Mouse (Mus musculus) bone marrow macrophage, adult 2 months (primary cell): ENCODE data around the gene Plch2. TPM values are rescaled to one million over a fixed set of nuclear protein-coding genes. Genes with fewer than 3 reads are reported as not detected.

Experiments
- H3K27ac ChIP-seq: 2 replicates; pipeline ENCODE4 v1.5.1; 2012; ENCODE audit warnings: low read depth, low read length; ENCODE audit not compliant: insufficient read depth
- H3K4me1 ChIP-seq: 2 replicates; pipeline ENCODE4 v1.6.1; 2012; ENCODE audit warnings: low read length; ENCODE audit not compliant: control insufficient read depth, insufficient read depth
- H3K4me3 ChIP-seq: 2 replicates; pipeline ENCODE4 v1.5.1; 2012; ENCODE audit warnings: mild to moderate bottlenecking, low read length, moderate library complexity; ENCODE audit not compliant: insufficient read depth
- CTCF ChIP-seq: IDR thresholded peaks from 2 replicates; pipeline ENCODE4 v1.5.1; 2012; ENCODE audit warnings: low read depth, mild to moderate bottlenecking, low read length, moderate library complexity
- POLR2A ChIP-seq: IDR thresholded peaks from 2 replicates; pipeline ENCODE4 v1.6.1; 2012; ENCODE audit warnings: mild to moderate bottlenecking, low read depth, low read length, borderline replicate concordance
- polyA plus RNA-seq: library from polyadenylated mRNA; stranded (reverse); fragments of >200 nt; gene quantifications from 2 replicates; pipeline ENCODE4 v1.2.4, GENCODE M21; 2012; ENCODE audit not compliant: missing spikeins, insufficient read depth, insufficient read length

Plch2 gene
- polyA plus RNA-seq, 1 experiment: not detected

DNA sequence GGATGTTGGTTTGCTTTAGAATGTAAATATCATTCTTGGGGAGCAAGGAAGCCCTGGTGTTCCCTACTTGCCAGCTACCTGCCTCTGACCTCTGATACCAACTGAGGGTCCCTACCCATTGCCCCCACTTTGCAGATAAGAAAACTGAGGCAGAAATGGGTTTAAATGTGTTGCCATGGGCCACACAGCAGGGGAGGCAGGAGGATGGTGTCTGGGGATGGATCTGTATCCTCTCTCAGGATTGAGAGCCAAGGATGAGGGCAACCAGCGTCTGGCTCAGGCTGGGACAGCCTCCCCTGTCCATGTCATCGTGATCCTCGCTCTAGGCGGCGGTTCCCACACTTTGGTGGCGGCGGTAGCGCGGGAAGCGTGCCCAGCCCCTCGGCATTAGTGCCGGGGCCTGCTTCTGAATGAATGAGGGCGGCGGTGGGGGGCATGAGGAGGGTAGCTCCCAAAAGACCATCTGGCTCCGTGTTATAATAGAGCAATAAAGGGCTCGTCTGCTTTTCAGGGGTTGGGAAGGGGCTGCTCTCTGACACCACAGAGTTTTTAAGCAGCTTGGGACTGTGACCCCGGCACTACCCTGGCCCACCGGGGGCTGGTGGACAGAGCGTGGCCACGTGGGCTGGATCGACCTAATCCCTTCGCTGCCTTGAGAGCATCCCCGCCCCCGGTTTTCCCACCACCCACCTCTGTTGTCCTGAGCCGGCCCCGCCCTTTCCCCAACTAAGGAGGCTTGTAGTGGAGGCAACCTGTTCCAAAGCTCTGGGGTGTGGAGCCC lies 103.9 kb downstream of the Plch2 start:
- Histone ChIP-seq H3K27ac (no peak overlapping the region), H3K4me1 (no peaks in the 10 kb centered on the region), H3K4me3 (no peak overlapping the region)
- TF ChIP-seq CTCF (no peak), POLR2A (no peak)

DNA sequence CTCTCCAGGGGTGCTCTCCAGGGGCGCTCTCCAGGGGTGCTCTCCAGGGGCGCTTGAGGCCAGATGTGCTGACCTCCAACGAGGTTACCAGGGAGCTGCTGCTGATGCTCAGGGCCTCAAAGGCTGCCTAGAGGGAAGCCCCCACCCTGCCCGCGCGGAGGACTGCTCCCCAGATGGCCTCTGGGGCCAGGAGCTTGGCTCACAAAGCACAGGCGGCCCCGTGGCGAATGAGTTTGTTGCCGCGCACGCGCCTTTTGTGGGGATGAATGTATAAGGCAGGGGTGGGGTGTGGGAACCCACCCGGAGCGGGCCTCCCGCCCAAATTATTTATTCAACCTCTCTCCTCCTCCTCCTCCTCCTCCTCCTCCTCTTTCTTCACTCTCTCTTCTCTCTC lies 107.0 kb downstream of the Plch2 start:
- no peak for TF ChIP-seq CTCF
- TF ChIP-seq POLR2A: no peak
- Histone ChIP-seq H3K4me3 (no peak overlapping the region), H3K4me1 (no peaks in the 10 kb centered on the region), H3K27ac (no peak overlapping the region)

DNA sequence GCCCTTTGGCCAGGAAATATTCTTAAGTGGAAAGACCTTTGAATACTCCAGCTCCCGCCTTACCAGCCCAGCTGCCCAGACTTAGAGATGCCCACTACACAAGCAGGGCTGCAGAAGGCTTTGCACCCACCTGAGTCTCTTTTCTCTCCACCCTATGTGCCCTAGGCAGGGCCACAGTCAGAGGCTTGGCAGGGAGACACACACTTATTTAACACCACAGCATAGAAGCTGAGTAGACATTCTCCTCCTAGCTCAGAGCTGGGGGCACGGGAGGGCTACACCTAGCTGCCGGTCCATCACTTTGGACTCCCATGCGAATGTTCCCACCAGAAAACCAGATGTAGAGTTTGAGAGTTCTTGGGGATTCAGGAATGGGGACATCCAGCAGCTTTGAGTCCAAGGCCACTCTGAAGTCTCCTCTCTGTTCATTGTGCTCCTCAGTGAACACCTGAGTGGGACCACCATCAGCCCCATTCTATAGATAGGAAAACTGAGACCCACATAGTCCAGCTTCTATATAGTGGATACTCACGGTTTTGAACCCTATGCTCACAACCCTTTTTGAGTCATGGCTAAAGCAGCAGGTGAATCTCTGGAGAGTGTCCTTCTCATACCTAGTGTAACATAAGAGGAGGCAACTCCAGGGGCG lies 107.5 kb downstream of the Plch2 start:
- H3K4me3 ChIP-seq: no peak overlapping the region
- H3K4me1 ChIP-seq: no peaks in the 10 kb centered on the region
- TF ChIP-seq POLR2A (no peak), CTCF (no peak)
- H3K27ac ChIP-seq: no peak overlapping the region

DNA sequence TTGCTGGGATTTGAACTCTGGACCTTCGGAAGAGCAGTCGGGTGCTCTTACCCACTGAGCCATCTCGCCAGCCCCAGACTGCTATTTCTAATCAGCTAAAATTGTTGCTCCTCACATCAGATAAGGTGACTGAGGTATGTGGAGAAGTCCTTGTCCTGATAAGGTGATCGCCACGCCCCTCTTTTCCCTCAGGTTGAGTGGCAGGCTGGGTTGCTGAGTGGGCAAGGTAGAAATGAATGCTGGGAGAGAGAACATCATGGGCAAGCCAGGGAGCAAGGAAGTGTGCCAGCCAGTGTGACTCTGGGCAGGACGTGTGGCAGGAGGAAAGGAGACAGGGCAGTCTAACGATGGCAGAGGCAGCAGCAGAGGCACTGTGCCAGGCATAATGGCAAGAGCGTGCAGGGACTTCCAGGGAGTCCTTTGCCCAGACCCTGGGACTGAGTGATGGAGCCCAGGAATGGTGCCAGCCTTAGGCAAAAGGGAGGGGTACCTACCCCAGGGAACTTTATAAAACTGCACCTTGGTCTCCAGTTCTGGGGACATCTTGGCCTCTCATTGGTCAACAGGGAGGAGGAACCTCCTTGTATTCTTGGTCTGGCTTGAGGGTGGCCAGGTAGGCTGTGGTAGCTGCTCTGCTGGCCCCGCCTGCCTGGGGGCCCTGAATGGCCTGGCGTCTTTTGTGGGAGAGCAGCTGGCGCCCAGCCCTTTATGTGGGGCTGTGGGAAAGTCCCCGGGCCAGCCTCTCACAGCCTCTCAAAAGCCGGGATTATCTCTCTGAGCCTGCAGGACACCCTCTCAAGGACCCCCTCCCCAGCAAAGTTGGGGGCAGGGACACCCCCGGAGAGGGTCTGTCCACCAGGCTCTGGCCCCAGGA lies 108.3 kb downstream of the Plch2 start:
- H3K27ac ChIP-seq: no peak overlapping the region
- no peak for TF ChIP-seq CTCF
- no peak for TF ChIP-seq POLR2A
- H3K4me3 ChIP-seq: no peak overlapping the region
- H3K4me1 ChIP-seq: no peaks in the 10 kb centered on the region

DNA sequence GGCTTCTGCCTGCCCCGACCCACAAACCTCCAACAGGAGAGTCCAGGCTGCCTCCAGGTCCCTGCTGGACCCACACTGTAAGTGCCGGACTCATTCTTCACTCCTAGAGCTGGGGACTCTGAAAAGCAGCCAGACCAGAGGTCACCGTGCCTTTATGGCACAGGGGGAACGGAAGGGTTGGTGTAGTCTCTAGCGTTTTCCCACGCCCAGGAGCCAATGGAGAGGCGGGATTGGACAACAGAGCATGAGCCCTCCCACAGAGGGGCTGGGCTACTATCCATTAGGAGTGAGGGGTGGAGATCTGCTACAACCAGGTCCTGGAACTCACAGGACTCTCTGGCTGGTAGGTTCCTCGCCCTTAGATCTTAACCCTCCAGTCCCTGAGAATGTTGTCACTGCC lies 110.3 kb downstream of the Plch2 start:
- no peak overlapping the region for H3K4me3 ChIP-seq
- no peak overlapping the region for H3K27ac ChIP-seq
- TF ChIP-seq POLR2A (no peak), CTCF (no peak)
- H3K4me1 ChIP-seq: no peaks in the 10 kb centered on the region

DNA sequence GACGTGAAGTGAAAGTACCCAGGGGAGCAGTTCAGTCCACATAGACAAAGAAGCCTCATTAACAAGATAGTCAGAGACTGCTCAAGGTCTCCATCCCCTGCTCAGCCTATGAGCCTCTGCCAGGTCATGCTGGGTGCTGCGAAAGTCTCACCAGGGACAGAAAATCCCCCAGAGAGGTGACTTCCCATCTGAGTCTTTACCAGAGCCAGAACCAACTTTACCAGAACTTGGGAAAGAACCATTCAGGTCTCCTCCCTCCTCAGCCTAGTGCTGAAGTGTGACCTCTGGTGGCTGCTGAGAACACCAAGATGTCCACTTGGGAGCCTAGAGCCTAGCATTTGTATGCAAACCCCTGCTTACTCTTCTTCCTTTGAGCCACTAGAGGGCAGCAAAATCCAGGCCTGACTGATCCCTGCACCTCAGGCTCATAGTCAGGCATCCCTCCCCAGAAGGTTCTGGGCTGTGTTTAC lies 112.4 kb downstream of the Plch2 start:
- H3K4me1 ChIP-seq: no peaks in the 10 kb centered on the region; the same call in 1 of the 2 replicates
- TF ChIP-seq POLR2A (no peak), CTCF (peak; percentile 94)
- H3K27ac ChIP-seq: no peak overlapping the region
- no peak overlapping the region for H3K4me3 ChIP-seq

DNA sequence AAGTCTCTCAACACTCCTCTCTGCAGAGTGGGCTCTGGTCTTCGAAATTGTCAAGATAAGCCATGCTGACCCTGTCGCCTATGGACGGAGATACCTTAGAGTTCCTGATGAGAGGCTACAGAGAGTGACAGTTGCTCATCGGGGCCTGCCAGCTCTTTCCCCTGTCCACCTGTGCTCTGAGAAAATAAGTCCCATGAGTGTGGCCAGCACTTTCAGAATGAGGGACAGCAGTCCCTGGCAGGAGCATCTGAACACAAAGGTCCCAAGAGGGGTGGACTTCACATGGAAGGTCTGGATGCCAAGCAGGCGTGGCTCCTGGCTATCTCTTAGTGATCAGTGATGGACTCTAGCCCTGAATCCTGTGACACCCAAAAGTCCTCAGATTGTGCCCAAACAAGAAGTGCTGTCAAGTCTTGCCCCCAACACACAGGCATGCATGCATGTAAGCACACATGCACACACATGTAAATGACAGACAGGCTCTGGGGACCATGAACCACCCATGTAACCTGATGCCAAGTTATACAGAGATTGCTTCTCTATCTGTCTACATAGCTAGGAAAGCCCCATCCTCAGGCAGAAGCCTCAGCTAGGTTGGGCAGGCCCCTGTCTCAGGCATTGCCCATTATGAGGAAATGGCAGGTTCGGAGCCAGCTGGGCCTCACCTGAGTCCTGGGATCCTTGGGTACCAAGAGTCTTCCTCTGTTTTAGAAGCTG lies 113.1 kb downstream of the Plch2 start:
- peaks cover 2% of the 10 kb centered on the region; the same call in 1 of the 2 replicates for H3K4me1 ChIP-seq
- H3K4me3 ChIP-seq: no peak overlapping the region
- TF ChIP-seq CTCF (no peak), POLR2A (no peak)
- no peak overlapping the region for H3K27ac ChIP-seq

DNA sequence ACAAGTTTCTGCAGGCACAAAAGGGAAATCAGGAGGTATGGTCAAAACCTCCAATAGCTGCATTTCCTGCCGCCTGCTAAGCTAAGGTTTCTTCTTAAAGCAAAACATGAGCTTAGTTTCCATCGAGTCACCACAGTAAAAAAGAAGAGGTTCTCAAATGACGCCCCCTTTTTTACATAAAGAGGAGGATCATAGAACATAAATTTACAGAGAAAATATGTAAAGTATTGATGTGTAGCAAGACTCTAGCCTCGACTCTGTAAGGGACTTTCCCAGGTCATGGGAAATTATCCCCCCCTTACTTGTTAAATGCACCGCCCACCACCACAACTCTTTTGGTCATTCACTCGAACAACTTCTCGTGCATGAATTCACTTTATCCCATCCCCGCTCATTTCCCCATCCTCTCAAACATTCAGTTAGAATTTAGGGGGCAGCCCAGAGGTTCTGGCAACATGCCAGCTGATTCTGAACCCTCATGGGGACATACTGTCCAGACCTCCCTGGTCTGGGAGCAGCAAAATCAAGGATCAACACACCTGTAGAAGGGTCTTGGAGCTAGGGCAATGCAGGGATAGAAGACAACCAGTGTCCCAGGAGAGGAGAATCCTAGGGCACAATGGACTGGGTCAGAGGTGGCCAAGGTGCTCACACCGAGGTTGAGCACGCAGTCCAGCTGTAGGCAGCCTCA lies 113.8 kb downstream of the Plch2 start:
- H3K4me3 ChIP-seq: no peak overlapping the region
- no peak overlapping the region for H3K27ac ChIP-seq
- peaks cover 2% of the 10 kb centered on the region; the same call in 1 of the 2 replicates for H3K4me1 ChIP-seq
- TF ChIP-seq POLR2A (no peak), CTCF (no peak)
